Mouse (Mus musculus): ENCODE measurements at regions not wholly inside any gene's neighbourhood (a gene's known extent, or its start where the extent isn't known, plus 50 kb on each side); places are given as distances from the start of the nearest gene placed in this dataset.

DNA sequence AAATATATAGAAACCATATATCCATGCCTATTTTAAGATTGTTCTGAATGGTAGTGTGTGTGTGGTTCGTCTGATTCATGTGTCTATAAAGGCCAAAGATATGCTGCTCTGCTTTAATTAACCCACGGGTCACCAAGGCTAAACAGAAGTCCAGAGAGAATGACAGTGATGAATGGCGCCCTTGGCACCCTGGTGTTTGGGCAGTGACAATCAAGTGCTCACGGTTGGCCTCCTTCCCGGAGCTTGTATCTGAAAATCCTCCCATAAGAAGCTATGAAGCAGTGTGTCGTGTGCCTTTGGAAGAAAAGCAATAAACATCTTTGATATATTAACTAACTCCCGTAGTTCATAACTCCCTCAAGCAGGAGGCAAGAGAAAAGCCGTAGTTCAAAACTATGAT, 205.4 kb downstream of the 1700129C05Rik start:
- 23% methylated on average over 8 of the region's 8 CpGs for WGBS
- Histone ChIP-seq H3K4me2 (ENCODE audit: low read depth, low read length) (no peak overlapping the region), H3K9ac (ENCODE audit: low read depth, low read length) (no peak overlapping the region), H3K36me3 (ENCODE audit: control insufficient read depth, insufficient read depth, low read length) (no peaks in the 10 kb centered on the region), H3K4me1 (ENCODE audit: control insufficient read depth, insufficient read depth, low read length) (0 out of 2 replicates have a peak, but pooled peaks cover 4% of the 10 kb centered on the region), H3K27me3 (replicated peaks; ENCODE audit: control insufficient read depth, insufficient read depth, low read length) (no peaks in the 10 kb centered on the region), H3K4me3 (ENCODE audit: low read length) (no peak overlapping the region), H3K9me3 (ENCODE audit: control insufficient read depth, low read length) (no peaks in the 10 kb centered on the region), H3K27ac (ENCODE audit: low read length) (no peak overlapping the region)
- ATAC-seq: no peak

DNA sequence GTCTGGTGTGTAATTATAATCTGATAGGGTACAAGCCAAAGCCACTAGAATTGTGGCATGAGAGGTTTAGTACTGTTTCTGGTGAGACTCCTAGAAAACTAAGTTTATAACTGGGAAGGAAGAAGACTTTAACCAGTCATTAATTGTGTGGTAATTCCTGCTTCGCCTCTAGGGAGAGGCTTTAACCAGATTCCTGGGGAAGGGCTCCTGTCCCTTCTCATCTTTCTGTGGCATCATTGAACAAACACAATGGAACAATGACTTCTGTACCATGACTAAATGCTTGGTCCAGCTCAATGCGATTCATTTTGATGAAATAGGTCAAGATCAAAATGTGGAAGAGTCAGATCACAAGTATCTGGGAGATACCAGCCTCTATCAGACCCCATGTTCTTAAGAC, 206.6 kb downstream of the 1700129C05Rik start:
- Histone ChIP-seq H3K9me3 (ENCODE audit: control insufficient read depth, low read length) (no peaks in the 10 kb centered on the region), H3K4me1 (ENCODE audit: control insufficient read depth, insufficient read depth, low read length) (0 out of 2 replicates have a peak, but pooled peaks cover 4% of the 10 kb centered on the region), H3K27me3 (replicated peaks; ENCODE audit: control insufficient read depth, insufficient read depth, low read length) (no peaks in the 10 kb centered on the region), H3K4me2 (ENCODE audit: low read depth, low read length) (no peak overlapping the region), H3K9ac (ENCODE audit: low read depth, low read length) (no peak overlapping the region), H3K4me3 (ENCODE audit: low read length) (no peak overlapping the region), H3K36me3 (ENCODE audit: control insufficient read depth, insufficient read depth, low read length) (no peaks in the 10 kb centered on the region), H3K27ac (ENCODE audit: low read length) (no peak overlapping the region)
- 74% methylated on average over 2 of the region's 2 CpGs for WGBS
- no peak for ATAC-seq

DNA sequence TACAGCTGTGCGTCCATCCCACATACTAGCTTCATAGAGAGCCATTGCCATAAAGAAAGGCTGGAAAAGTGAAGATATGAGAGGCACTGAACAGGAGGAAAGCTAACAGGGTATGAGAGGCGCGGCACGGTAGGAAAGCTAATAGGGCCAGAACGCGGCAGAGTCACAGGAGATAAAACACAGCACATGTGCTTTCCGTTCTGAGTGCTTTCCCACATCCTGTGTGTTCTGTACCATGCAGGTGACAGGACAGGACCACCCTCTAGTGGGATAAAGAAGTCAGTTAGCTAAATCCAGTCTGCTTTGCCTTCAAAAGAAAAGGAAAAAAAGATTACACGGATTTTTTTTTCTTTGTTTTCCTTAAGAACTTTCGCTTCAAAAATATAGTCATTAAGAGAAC, 224.8 kb downstream of the 1700129C05Rik start:
- no peak for ATAC-seq

DNA sequence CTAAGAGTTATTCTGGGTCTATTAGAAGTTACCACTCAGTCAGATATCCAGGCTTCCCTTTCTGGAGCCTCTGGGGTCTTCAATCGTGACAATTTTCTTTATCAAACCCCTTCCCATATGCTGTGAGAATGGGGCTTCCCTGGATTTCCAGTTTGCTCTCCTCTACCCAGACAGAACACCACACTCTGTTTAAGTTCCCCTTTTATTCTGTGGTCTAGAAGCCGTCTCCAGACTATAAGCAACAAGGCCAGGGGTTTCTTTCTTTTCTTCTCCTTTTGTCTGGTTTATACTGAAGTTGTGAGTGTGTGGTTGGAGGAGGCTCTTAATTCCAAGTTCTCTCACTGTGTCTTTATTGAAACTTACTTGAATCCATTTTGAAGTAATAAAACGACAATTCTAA, 225.5 kb downstream of the 1700129C05Rik start:
- ATAC-seq: no peak
- Histone ChIP-seq H3K27ac (ENCODE audit: low read length) (no peak overlapping the region), H3K4me3 (ENCODE audit: low read length) (no peak overlapping the region), H3K4me2 (ENCODE audit: low read depth, low read length) (no peak overlapping the region), H3K9ac (ENCODE audit: low read depth, low read length) (no peak overlapping the region), H3K4me1 (ENCODE audit: control insufficient read depth, insufficient read depth, low read length) (no peaks in the 10 kb centered on the region), H3K36me3 (ENCODE audit: control insufficient read depth, insufficient read depth, low read length) (no peaks in the 10 kb centered on the region), H3K27me3 (replicated peaks; ENCODE audit: control insufficient read depth, insufficient read depth, low read length) (no peaks in the 10 kb centered on the region), H3K9me3 (ENCODE audit: control insufficient read depth, low read length) (no peaks in the 10 kb centered on the region)
- WGBS: 87% methylated on average over 3 of the region's 3 CpGs

More for the DNA sequence above, 224.8 kb downstream of the 1700129C05Rik start:
- Histone ChIP-seq H3K9me3 (ENCODE audit: control insufficient read depth, low read length) (no peaks in the 10 kb centered on the region), H3K4me1 (ENCODE audit: control insufficient read depth, insufficient read depth, low read length) (no peaks in the 10 kb centered on the region), H3K36me3 (ENCODE audit: control insufficient read depth, insufficient read depth, low read length) (no peaks in the 10 kb centered on the region), H3K4me2 (ENCODE audit: low read depth, low read length) (no peak overlapping the region), H3K4me3 (ENCODE audit: low read length) (no peak overlapping the region), H3K27ac (ENCODE audit: low read length) (no peak overlapping the region), H3K27me3 (replicated peaks; ENCODE audit: control insufficient read depth, insufficient read depth, low read length) (no peaks in the 10 kb centered on the region), H3K9ac (ENCODE audit: low read depth, low read length) (no peak overlapping the region)
- 42% methylated on average over 9 of the region's 9 CpGs for WGBS

DNA sequence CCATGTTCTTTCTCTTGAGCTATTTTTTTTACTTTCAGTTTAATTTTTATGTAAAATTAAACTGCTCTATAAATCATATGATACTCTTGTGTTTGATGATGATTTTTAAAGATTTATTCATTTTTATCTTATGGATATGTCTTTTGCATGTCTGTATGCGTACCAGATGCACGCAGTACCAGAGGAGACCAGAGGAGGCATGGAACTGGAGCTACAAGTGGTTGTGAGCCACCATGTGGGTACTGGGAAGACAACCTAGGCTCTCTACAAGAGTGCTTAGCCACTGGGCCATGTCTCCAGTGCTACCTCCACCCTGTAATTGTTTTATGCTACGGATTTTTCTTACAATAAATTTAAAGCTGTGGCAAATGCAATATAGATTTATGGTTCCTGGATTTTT, 227.8 kb downstream of the 1700129C05Rik start:
- no peaks in the 10 kb centered on the region for H3K27me3 ChIP-seq (replicated peaks; ENCODE audit: control insufficient read depth, insufficient read depth, low read length)
- H3K9me3 ChIP-seq (ENCODE audit: control insufficient read depth, low read length): no peaks in the 10 kb centered on the region
- no peaks in the 10 kb centered on the region for H3K36me3 ChIP-seq (ENCODE audit: control insufficient read depth, insufficient read depth, low read length)
- no peak overlapping the region for H3K4me2 ChIP-seq (ENCODE audit: low read depth, low read length)
- H3K9ac ChIP-seq (ENCODE audit: low read depth, low read length): no peak overlapping the region
- H3K27ac ChIP-seq (ENCODE audit: low read length): no peak overlapping the region
- H3K4me1 ChIP-seq (ENCODE audit: control insufficient read depth, insufficient read depth, low read length): no peaks in the 10 kb centered on the region
- no peak overlapping the region for H3K4me3 ChIP-seq (ENCODE audit: low read length)
- no peak for ATAC-seq
- 93% methylated on average over 3 of the region's 3 CpGs for WGBS

DNA sequence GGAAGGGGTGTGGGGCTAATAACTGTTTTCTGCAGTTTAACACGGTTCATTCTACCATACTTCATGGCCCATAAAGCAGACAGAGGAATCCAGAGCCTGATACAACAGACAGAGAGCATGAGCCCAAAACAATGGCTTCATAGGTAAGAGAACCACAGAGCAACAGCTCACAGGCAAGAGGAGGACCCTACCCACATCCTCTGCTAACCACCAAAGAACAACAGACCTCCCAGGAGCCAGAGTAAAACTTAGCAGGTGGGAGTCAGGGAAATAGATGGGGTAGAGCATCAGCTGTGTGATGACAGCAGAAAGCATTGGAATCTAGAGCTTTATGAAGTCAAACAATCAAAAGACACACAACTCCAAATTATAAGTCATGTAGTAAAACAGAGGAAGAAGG, 231.8 kb downstream of the 1700129C05Rik start:
- H3K36me3 ChIP-seq (ENCODE audit: control insufficient read depth, insufficient read depth, low read length): no peaks in the 10 kb centered on the region
- no peaks in the 10 kb centered on the region for H3K9me3 ChIP-seq (ENCODE audit: control insufficient read depth, low read length)
- H3K4me2 ChIP-seq (ENCODE audit: low read depth, low read length): no peak overlapping the region
- 91% methylated on average over 1 of the region's 1 CpGs for WGBS
- no peaks in the 10 kb centered on the region for H3K27me3 ChIP-seq (replicated peaks; ENCODE audit: control insufficient read depth, insufficient read depth, low read length)
- H3K27ac ChIP-seq (ENCODE audit: low read length): no peak overlapping the region
- H3K4me3 ChIP-seq (ENCODE audit: low read length): no peak overlapping the region
- no peak overlapping the region for H3K9ac ChIP-seq (ENCODE audit: low read depth, low read length)
- no peak for ATAC-seq
- no peaks in the 10 kb centered on the region for H3K4me1 ChIP-seq (ENCODE audit: control insufficient read depth, insufficient read depth, low read length)

DNA sequence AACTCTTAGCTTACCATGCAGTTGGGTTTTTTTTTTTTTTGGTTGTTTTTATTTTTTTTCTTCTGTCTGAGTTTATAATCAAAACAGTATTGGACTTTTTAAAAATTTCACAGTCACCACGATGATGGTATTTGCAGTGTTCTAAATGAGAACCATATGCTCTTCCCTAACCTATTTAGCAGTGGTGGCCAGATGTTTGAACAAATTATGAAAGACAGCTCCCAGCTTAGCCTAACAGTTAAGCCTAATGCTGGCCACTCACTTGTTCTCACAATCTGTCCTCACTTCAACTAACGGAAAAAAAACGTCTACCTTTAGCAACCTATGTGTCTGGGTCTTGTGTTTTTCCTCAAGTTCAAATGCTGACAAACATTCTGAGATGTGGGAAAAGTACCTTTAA, 234.8 kb downstream of the 1700129C05Rik start:
- Histone ChIP-seq H3K4me2 (ENCODE audit: low read depth, low read length) (no peak overlapping the region), H3K9me3 (ENCODE audit: control insufficient read depth, low read length) (no peaks in the 10 kb centered on the region), H3K9ac (ENCODE audit: low read depth, low read length) (no peak overlapping the region), H3K36me3 (ENCODE audit: control insufficient read depth, insufficient read depth, low read length) (no peaks in the 10 kb centered on the region), H3K4me3 (ENCODE audit: low read length) (no peak overlapping the region), H3K27ac (ENCODE audit: low read length) (no peak overlapping the region), H3K27me3 (replicated peaks; ENCODE audit: control insufficient read depth, insufficient read depth, low read length) (no peaks in the 10 kb centered on the region), H3K4me1 (ENCODE audit: control insufficient read depth, insufficient read depth, low read length) (no peaks in the 10 kb centered on the region)
- 74% methylated on average over 3 of the region's 3 CpGs for WGBS
- no peak for ATAC-seq

DNA sequence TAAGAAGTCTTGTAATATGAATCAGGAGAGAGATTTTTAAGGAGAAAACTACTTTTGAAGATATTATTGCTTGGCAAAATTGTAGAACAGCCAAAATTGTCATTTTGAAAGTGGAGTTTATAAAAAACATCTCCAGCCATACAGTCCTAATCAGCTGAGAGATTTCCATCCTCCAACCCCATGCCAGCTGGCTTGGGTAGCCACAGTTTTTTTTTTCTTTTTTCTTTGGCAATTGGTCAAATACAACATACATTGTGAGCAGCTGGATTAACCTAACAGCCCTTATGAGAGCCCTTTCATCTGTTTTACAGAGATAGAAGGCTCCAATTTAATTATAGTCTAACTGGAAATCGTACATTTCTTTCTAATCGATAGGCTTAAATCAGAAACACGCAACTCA, 235.3 kb downstream of the 1700129C05Rik start:
- ATAC-seq: no peak
- no peaks in the 10 kb centered on the region for H3K4me1 ChIP-seq (ENCODE audit: control insufficient read depth, insufficient read depth, low read length)
- no peaks in the 10 kb centered on the region for H3K36me3 ChIP-seq (ENCODE audit: control insufficient read depth, insufficient read depth, low read length)
- no peak overlapping the region for H3K9ac ChIP-seq (ENCODE audit: low read depth, low read length)
- no peak overlapping the region for H3K4me3 ChIP-seq (ENCODE audit: low read length)
- no peak overlapping the region for H3K27ac ChIP-seq (ENCODE audit: low read length)
- WGBS: 81% methylated on average over 3 of the region's 3 CpGs
- no peak overlapping the region for H3K4me2 ChIP-seq (ENCODE audit: low read depth, low read length)
- H3K27me3 ChIP-seq (replicated peaks; ENCODE audit: control insufficient read depth, insufficient read depth, low read length): no peaks in the 10 kb centered on the region
- H3K9me3 ChIP-seq (ENCODE audit: control insufficient read depth, low read length): no peaks in the 10 kb centered on the region

DNA sequence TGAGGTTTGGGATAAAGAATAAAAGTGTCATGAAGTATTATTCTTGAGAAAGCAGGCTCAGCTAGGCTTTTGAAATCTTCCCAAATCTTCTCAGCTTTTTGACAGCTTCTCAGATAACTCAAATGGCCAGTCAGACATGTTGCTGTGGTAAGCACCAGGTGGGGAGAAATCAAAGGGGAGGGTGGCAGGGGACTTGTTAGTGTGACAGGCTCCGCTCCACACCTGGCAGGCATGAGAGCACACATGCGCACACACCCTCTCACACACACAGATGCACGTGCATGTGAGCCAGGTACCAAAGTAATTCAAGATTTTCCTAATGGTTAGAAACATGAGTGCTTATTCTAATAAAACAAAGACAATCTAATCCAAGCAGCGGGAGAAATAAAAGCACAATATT, 236.1 kb downstream of the 1700129C05Rik start:
- no peak overlapping the region for H3K4me2 ChIP-seq (ENCODE audit: low read depth, low read length)
- no peaks in the 10 kb centered on the region for H3K36me3 ChIP-seq (ENCODE audit: control insufficient read depth, insufficient read depth, low read length)
- no peak overlapping the region for H3K4me3 ChIP-seq (ENCODE audit: low read length)
- no peaks in the 10 kb centered on the region for H3K27me3 ChIP-seq (replicated peaks; ENCODE audit: control insufficient read depth, insufficient read depth, low read length)
- H3K27ac ChIP-seq (ENCODE audit: low read length): no peak overlapping the region
- H3K9me3 ChIP-seq (ENCODE audit: control insufficient read depth, low read length): no peaks in the 10 kb centered on the region
- no peaks in the 10 kb centered on the region for H3K4me1 ChIP-seq (ENCODE audit: control insufficient read depth, insufficient read depth, low read length)
- no peak overlapping the region for H3K9ac ChIP-seq (ENCODE audit: low read depth, low read length)
- no peak for ATAC-seq
- 79% methylated on average over 4 of the region's 4 CpGs for WGBS

DNA sequence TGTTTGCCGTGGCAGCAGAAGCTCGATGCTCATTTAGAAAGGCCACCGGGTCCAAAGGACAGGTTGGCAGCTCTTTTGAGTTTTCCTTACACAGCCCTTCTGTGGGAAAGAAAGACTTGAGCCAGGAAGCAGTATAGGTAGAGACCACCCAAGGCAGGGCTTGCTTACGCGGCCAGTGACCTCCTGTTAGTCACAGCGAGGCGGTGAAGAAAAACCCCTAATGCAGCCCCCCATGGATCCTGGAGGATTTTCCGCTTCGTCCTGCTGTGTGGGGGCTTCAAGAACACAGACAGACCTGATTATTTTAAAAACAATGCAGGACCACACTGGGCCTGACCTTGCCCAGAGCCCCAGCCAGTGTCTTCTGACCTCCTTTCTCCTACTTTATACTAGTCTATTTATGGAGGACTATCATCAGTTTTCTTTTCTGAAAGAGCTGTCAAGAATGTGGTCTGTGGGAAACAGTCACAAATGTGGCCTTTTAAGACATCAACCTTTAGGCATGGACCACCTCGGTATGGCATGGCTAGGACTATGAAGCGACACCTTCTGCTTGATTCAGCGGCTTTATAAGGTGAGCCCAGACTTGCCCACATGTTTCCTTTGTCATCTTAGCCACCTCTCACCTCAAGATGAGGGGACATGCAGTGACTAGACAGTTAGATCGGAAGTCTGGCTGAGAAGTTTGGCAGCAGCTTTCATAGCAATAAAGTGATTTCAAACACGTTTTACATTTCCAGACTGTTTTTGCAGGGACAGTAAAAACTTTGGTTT, 274.3 kb downstream of the 1700129C05Rik start:
- Histone ChIP-seq H3K4me2 (ENCODE audit: low read depth, low read length) (no peak overlapping the region), H3K4me3 (ENCODE audit: low read length) (no peak overlapping the region), H3K36me3 (ENCODE audit: control insufficient read depth, insufficient read depth, low read length) (no peaks in the 10 kb centered on the region), H3K27me3 (replicated peaks; ENCODE audit: control insufficient read depth, insufficient read depth, low read length) (no peaks in the 10 kb centered on the region), H3K27ac (ENCODE audit: low read length) (no peak overlapping the region), H3K4me1 (ENCODE audit: control insufficient read depth, insufficient read depth, low read length) (peaks cover 7% of the 10 kb centered on the region; the same call in 1 of the 2 replicates), H3K9ac (ENCODE audit: low read depth, low read length) (no peak overlapping the region), H3K9me3 (ENCODE audit: control insufficient read depth, low read length) (no peaks in the 10 kb centered on the region)
- ATAC-seq: no peak
- WGBS: 64% methylated on average over 14 of the region's 14 CpGs
